Comparison of ENCODE assay signal across 14 mouse cellular contexts in genomic region chr7:13314095-13314597, GRCm38 (mm10). TPM values are rescaled to one million over a fixed set of nuclear protein-coding genes. Genes with fewer than 3 reads are reported as not detected.
DNase-seq lines count a peak whose midpoint lies in the region; ATAC-seq and TF ChIP-seq lines count a peak whose summit lies in the region.
"Had no signal": no experiment of that assay in that cellular context is flagged by ENCODE, and none has a peak within 500 bp of the region (broad histone marks: within the 10 kb centered on the region; RNA-seq: fewer than 3 reads in every experiment).

No protein-coding gene starts in this region.

- no peak overlapping the region for H3K27ac ChIP-seq in heart, adult 2 months
- H3K27ac ChIP-seq in lung, postnatal 0 days (ENCODE audit: low read length): no peak overlapping the region
- H3K27ac ChIP-seq in embryonic facial prominence, embryonic 14.5 days (replicated peaks; ENCODE audit: low read depth, low read length): 0 out of 2 replicates have a peak overlapping the region, but pooled peaks have one; percentile 6
- peak overlapping the region; percentile 56; the same call in 1 of the 2 replicates for H3K27ac ChIP-seq in stomach, embryonic 16.5 days (ENCODE audit: low read length)
- H3K27ac ChIP-seq: limb, embryonic 12.5 days; midbrain, embryonic 10.5 days had no signal

- no peak overlapping the region for H3K4me3 ChIP-seq in heart, adult 2 months
- H3K4me3 ChIP-seq in lung, postnatal 0 days (ENCODE audit: low read depth, low read length): no peak overlapping the region
- no peak overlapping the region for H3K4me3 ChIP-seq in embryonic facial prominence, embryonic 14.5 days (ENCODE audit: low read depth, low read length)
- H3K4me3 ChIP-seq in stomach, embryonic 16.5 days (replicated peaks; ENCODE audit: low read length): no peak overlapping the region
- H3K4me3 ChIP-seq: limb, embryonic 12.5 days; midbrain, embryonic 10.5 days had no signal

- 37% methylated on average over 5 of the region's 5 CpGs for WGBS in heart, adult 2 months
- WGBS in lung, postnatal 0 days: 51% methylated on average over 5 of the region's 5 CpGs
- 79% methylated on average over 5 of the region's 5 CpGs for WGBS in embryonic facial prominence, embryonic 14.5 days
- 69% methylated on average over 5 of the region's 5 CpGs for WGBS in stomach, embryonic 16.5 days

- no peak for TF ChIP-seq CTCF in heart, adult 2 months (IDR thresholded peaks at IDR 0.05)
- TF ChIP-seq CTCF in lung, postnatal 0 days (IDR thresholded peaks at IDR 0.05): no peak

- no peaks in the 10 kb centered on the region for H3K9me3 ChIP-seq in lung, postnatal 0 days (ENCODE audit: low read length)
- no peaks in the 10 kb centered on the region for H3K9me3 ChIP-seq in embryonic facial prominence, embryonic 14.5 days (ENCODE audit: control insufficient read depth, low read length)
- no peaks in the 10 kb centered on the region for H3K9me3 ChIP-seq in stomach, embryonic 16.5 days (replicated peaks; ENCODE audit: control insufficient read depth, low read length)
- H3K9me3 ChIP-seq: limb, embryonic 12.5 days; midbrain, embryonic 10.5 days had no signal

- no peak for TF ChIP-seq EP300 in heart, adult 2 months (IDR thresholded peaks at IDR 0.05; ENCODE audit: insufficient read depth, low read depth, low read length)
- TF ChIP-seq EP300 in lung, postnatal 0 days (IDR thresholded peaks at IDR 0.05): no peak

- DNase-seq in heart, adult 18-20 months: peak; percentile 17 to 23
- no peak for DNase-seq in heart, adult 2 months
- peak; percentile 16 for DNase-seq in lung, postnatal 0 days (ENCODE audit: low spot score)
- no peak for DNase-seq in lung, postnatal 14 days
- peak; percentile 83 for DNase-seq in embryonic facial prominence, embryonic 14.5 days (ENCODE audit: low spot score)
- no peak for DNase-seq in left cerebral cortex, adult 11 months (ENCODE audit: low spot score)
- no peak for DNase-seq in B cell, adult 2 months
- DNase-seq: adrenal gland, adult 8-10 months; cerebellum, adult 2 months; embryo, embryonic 11 days; lung, adult 2 months had no signal

- no peaks in the 10 kb centered on the region for H3K36me3 ChIP-seq in heart, adult 2 months (ENCODE audit: control insufficient read depth, insufficient read depth, low read length)
- 0 out of 2 replicates have a peak, but pooled peaks cover 3% of the 10 kb centered on the region for H3K36me3 ChIP-seq in lung, postnatal 0 days (ENCODE audit: insufficient read depth, low read length)
- H3K36me3 ChIP-seq in embryonic facial prominence, embryonic 14.5 days (ENCODE audit: control insufficient read depth, insufficient read depth, low read length): peaks cover 43% of the 10 kb centered on the region
- H3K36me3 ChIP-seq in stomach, embryonic 16.5 days (ENCODE audit: control insufficient read depth, insufficient read depth, low read length): peaks cover 10% of the 10 kb centered on the region; the same call in 1 of the 2 replicates

- no peak for TF ChIP-seq POLR2A in heart, adult 2 months (IDR thresholded peaks at IDR 0.05; ENCODE audit: insufficient read depth, low read depth, low read length)

- no peak overlapping the region for H3K9ac ChIP-seq in heart, adult 2 months (ENCODE audit: low read depth, low read length)
- H3K9ac ChIP-seq in lung, postnatal 0 days (replicated peaks; ENCODE audit: low read depth): no peak overlapping the region
- H3K9ac ChIP-seq in embryonic facial prominence, embryonic 14.5 days (ENCODE audit: low read depth, low read length): no peak overlapping the region
- no peak overlapping the region for H3K9ac ChIP-seq in stomach, embryonic 16.5 days (ENCODE audit: low read length)
- H3K9ac ChIP-seq: limb, embryonic 12.5 days had no signal

- H3K79me2 ChIP-seq in heart, adult 2 months (replicated peaks; ENCODE audit: control insufficient read depth, insufficient read depth, low read length): no peaks in the 10 kb centered on the region

- peak; percentile 23; the same call in 1 of the 2 replicates for ATAC-seq in lung, postnatal 0 days
- peak; percentile 92 for ATAC-seq in embryonic facial prominence, embryonic 14.5 days (ENCODE audit: low read depth)
- peak; percentile 64; the same call in 1 of the 2 replicates for ATAC-seq in stomach, embryonic 16.5 days (ENCODE audit: insufficient read depth, low FRiP score)

- no peak overlapping the region for H3K4me2 ChIP-seq in lung, postnatal 0 days (replicated peaks; ENCODE audit: low read depth, low read length)
- H3K4me2 ChIP-seq in embryonic facial prominence, embryonic 14.5 days (ENCODE audit: low read depth, low read length): no peak overlapping the region
- no peak overlapping the region for H3K4me2 ChIP-seq in stomach, embryonic 16.5 days (ENCODE audit: low read depth, low read length)
- H3K4me2 ChIP-seq: limb, embryonic 12.5 days had no signal

- H3K27me3 ChIP-seq in heart, adult 2 months (ENCODE audit: control insufficient read depth, insufficient read depth, low read length): no peaks in the 10 kb centered on the region
- H3K27me3 ChIP-seq in lung, postnatal 0 days (replicated peaks; ENCODE audit: insufficient read depth, low read length): no peaks in the 10 kb centered on the region
- H3K27me3 ChIP-seq in embryonic facial prominence, embryonic 14.5 days (replicated peaks; ENCODE audit: control insufficient read depth, insufficient read depth, low read length): no peaks in the 10 kb centered on the region
- no peaks in the 10 kb centered on the region for H3K27me3 ChIP-seq in stomach, embryonic 16.5 days (ENCODE audit: control insufficient read depth, insufficient read depth, low read length)
- H3K27me3 ChIP-seq: limb, embryonic 12.5 days had no signal

- intact Hi-C loops in heart, adult 2 months (cut with DNase I): no loop called here

- H3K4me1 ChIP-seq in heart, adult 2 months (ENCODE audit: control insufficient read depth, insufficient read depth, low read length): peaks cover 2% of the 10 kb centered on the region; the same call in 1 of the 2 replicates
- H3K4me1 ChIP-seq in lung, postnatal 0 days (ENCODE audit: insufficient read depth, low read depth, low read length): no peaks in the 10 kb centered on the region
- H3K4me1 ChIP-seq in embryonic facial prominence, embryonic 14.5 days (ENCODE audit: control insufficient read depth, insufficient read depth, low read length): no peaks in the 10 kb centered on the region
- peaks cover 5% of the 10 kb centered on the region; the same call in 1 of the 2 replicates for H3K4me1 ChIP-seq in stomach, embryonic 16.5 days (ENCODE audit: control insufficient read depth, insufficient read depth, low read length)
- H3K4me1 ChIP-seq: limb, embryonic 12.5 days; midbrain, embryonic 10.5 days had no signal

RNA-seq across cellular contexts. Expression of gene Pla2g4c, which starts 10.3 kb away (rescaled TPM):
- total RNA-seq in heart, adult 18-20 months (2021): under 1 TPM in 1 of 2 experiments, not detected in 1; 0.12 TPM
- total RNA-seq in heart, adult 2 months (2021): not detected
- polyA plus RNA-seq in heart, adult 2 months (2012; rRNA removed): 0.03 and 0.04 TPM in 2 replicates
- 1.2 and 1.5 TPM in 2 replicates for polyA plus RNA-seq in lung, postnatal 0 days (2015; fragmentation: Nextera tagmentation; extraction: Ambion mirVana)
- 0.97 and 1.1 TPM in 2 replicates for polyA plus RNA-seq in embryonic facial prominence, embryonic 14.5 days (2014; fragmentation: Nextera tagmentation; extraction: Ambion mirVana)
- polyA plus RNA-seq in stomach, embryonic 16.5 days (2015; fragmentation: Nextera tagmentation; extraction: Ambion mirVana): 1.1 and 1.7 TPM in 2 replicates

RNA-seq across cellular contexts. Expression of gene Zswim9, which starts 35.6 kb away (rescaled TPM):
- total RNA-seq in heart, adult 18-20 months (2021): 10 to 100 TPM in 1 of 2 experiments, 1 to 10 TPM in 1; 9.6 to 11.0 TPM
- 10 to 100 TPM in 1 of 2 experiments, 1 to 10 TPM in 1; 9.2 to 10.0 TPM for total RNA-seq in heart, adult 2 months (2021)
- 4.6 and 5.3 TPM in 2 replicates for polyA plus RNA-seq in heart, adult 2 months (2012; rRNA removed)
- polyA plus RNA-seq in lung, postnatal 0 days (2015; fragmentation: Nextera tagmentation; extraction: Ambion mirVana): 4.7 and 5.5 TPM in 2 replicates
- polyA plus RNA-seq in embryonic facial prominence, embryonic 14.5 days (2014; fragmentation: Nextera tagmentation; extraction: Ambion mirVana): 3.8 and 4.2 TPM in 2 replicates
- 7.6 and 10.1 TPM in 2 replicates for polyA plus RNA-seq in stomach, embryonic 16.5 days (2015; fragmentation: Nextera tagmentation; extraction: Ambion mirVana)

RNA-seq across cellular contexts. Expression of gene Lig1, which starts 37.1 kb away (rescaled TPM):
- 1 to 10 TPM; 2.6 to 4.8 TPM for total RNA-seq in heart, adult 18-20 months (2021)
- 1 to 10 TPM; 2.6 to 2.7 TPM for total RNA-seq in heart, adult 2 months (2021)
- 1.6 and 2.1 TPM in 2 replicates for polyA plus RNA-seq in heart, adult 2 months (2012; rRNA removed)
- polyA plus RNA-seq in lung, postnatal 0 days (2015; fragmentation: Nextera tagmentation; extraction: Ambion mirVana): 16.5 and 20.2 TPM in 2 replicates
- 80.5 and 86.9 TPM in 2 replicates for polyA plus RNA-seq in embryonic facial prominence, embryonic 14.5 days (2014; fragmentation: Nextera tagmentation; extraction: Ambion mirVana)
- polyA plus RNA-seq in stomach, embryonic 16.5 days (2015; fragmentation: Nextera tagmentation; extraction: Ambion mirVana): 75.0 and 84.8 TPM in 2 replicates

Comparison
In these comparisons a context has a peak if more than half of its experiments do, and no peak if none do; other contexts are left out.
1. DNase-seq: peak in heart, adult 18-20 months (2 of 2), lung, postnatal 0 days (single experiment) and embryonic facial prominence, embryonic 14.5 days (single experiment); none in heart, adult 2 months (0 of 2), lung, postnatal 14 days (single experiment), left cerebral cortex, adult 11 months (single experiment) and B cell, adult 2 months (0 of 2).
2. H3K27ac ChIP-seq: peak in embryonic facial prominence, embryonic 14.5 days (single experiment) and stomach, embryonic 16.5 days (single experiment); none in heart, adult 2 months (single experiment) and lung, postnatal 0 days (single experiment).
3. ATAC-seq: peak in every context shown above with its lines; median percentile 92 in embryonic facial prominence, embryonic 14.5 days; 64 in stomach, embryonic 16.5 days; 23 in lung, postnatal 0 days.